Comparison of ENCODE assay signal across 8 mouse cellular contexts in the genomic region with DNA sequence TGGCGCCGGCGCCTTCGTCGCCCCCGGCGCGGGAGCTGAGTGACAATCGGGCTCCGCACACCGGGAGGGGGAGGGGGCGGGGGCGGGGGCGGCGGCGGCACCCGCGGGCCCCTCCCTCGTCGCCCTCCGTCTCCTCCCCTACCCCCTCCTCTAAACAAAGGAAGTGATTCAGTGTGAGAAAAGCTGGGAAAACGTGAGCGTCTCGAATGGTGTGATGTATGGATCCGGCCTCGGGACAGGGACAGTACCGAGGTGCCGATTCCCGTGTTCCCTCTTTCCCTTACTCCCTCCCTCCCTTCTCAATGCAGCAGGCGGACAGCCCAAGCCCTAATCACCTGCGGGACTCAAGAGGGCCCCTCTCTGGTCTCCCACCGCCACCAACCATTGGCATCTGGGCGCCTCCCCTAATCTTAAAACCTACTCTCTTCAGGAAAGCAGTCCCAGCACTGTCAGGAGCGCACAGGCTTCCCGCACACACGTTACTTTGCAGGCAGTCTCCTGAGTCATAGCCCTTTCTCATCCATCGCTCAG. TPM values are rescaled to one million over a fixed set of nuclear protein-coding genes. Genes with fewer than 3 reads are reported as not detected.
DNase-seq lines count a peak whose midpoint lies in the region; ATAC-seq and TF ChIP-seq lines count a peak whose summit lies in the region.

TSS of gene Adora1 (minus strand) at position 41 of the 531 bp plus-strand sequence.

- TF ChIP-seq EP300 in liver, embryonic 14.5 days (IDR thresholded peaks at IDR 0.05; ENCODE audit: low read depth), result no peak

- peaks cover 53% of the 10 kb centered on the region for H3K27me3 ChIP-seq in hindbrain, embryonic 12.5 days
- H3K27me3 ChIP-seq in liver, embryonic 14.5 days (ENCODE audit: control insufficient read depth, insufficient read depth, low read length), result peaks cover 30% of the 10 kb centered on the region

- ATAC-seq in hindbrain, embryonic 12.5 days (ENCODE audit: low FRiP score), result peak; percentile 46
- no peak for ATAC-seq in liver, embryonic 14.5 days (ENCODE audit: insufficient read depth)

- H3K4me3 ChIP-seq in hindbrain, embryonic 12.5 days, result peak within 1 kb of the TSS; percentile 44
- H3K4me3 ChIP-seq in liver, embryonic 14.5 days (ENCODE audit: insufficient read depth in 1 of 2, low read depth in 2 of 2, low read length in 2 of 2), result peak within 1 kb of the TSS in 1 of 2 experiments; percentile 28; a peak in 2 of 4 replicates

- no peaks in the 10 kb centered on the region for H3K36me3 ChIP-seq in hindbrain, embryonic 12.5 days
- H3K36me3 ChIP-seq in liver, embryonic 14.5 days (replicated peaks; ENCODE audit: control insufficient read depth, insufficient read depth, low read depth), result no peaks in the 10 kb centered on the region

- H3K27ac ChIP-seq in hindbrain, embryonic 12.5 days, result no peak within 1 kb of the TSS
- H3K27ac ChIP-seq in liver, embryonic 14.5 days, result no peak within 1 kb of the TSS

- TF ChIP-seq CTCF in liver, embryonic 14.5 days (IDR thresholded peaks at IDR 0.05; ENCODE audit: low read depth), result no peak

- peak within 1 kb of the TSS; percentile 67 for H3K9ac ChIP-seq in hindbrain, embryonic 12.5 days
- no peak within 1 kb of the TSS for H3K9ac ChIP-seq in liver, embryonic 14.5 days (replicated peaks)

- no peaks in the 10 kb centered on the region for H3K9me3 ChIP-seq in hindbrain, embryonic 12.5 days (replicated peaks)
- H3K9me3 ChIP-seq in liver, embryonic 14.5 days (ENCODE audit: control insufficient read depth, low read length), result no peaks in the 10 kb centered on the region

- peaks cover 23% of the 10 kb centered on the region for H3K4me1 ChIP-seq in hindbrain, embryonic 12.5 days
- H3K4me1 ChIP-seq in liver, embryonic 14.5 days (replicated peaks; ENCODE audit: control insufficient read depth in 2 of 2, insufficient read depth in 2 of 2, low read length in 1 of 2), result 0 out of 4 replicates have a peak, but pooled peaks cover 0 to 3% of the 10 kb centered on the region in 2 experiments

- WGBS in hindbrain, embryonic 12.5 days, result 1% methylated on average over 34 of the region's 37 CpGs
- 3% methylated on average over 25 of the region's 37 CpGs for WGBS in liver, embryonic 14.5 days (ENCODE audit: insufficient replicate concordance)

- DNase-seq in cerebellum, adult 11-12 months, result peak; percentile 68
- no peak for DNase-seq in cerebellum, adult 11 months
- DNase-seq in right cerebral cortex, adult 18-20 months, result peak; percentile 51
- no peak for DNase-seq in right cerebral cortex, postnatal 36 days (ENCODE audit: low spot score in 2 of 2)
- DNase-seq in liver, embryonic 14.5 days (ENCODE audit: low read depth in 3 of 3, low spot score in 3 of 3), result no peak
- DNase-seq in urinary bladder, postnatal 14 days (ENCODE audit: low spot score), result no peak
- DNase-seq in kidney, postnatal 36 days, result no peak

- peak within 1 kb of the TSS; percentile 93 for H3K4me2 ChIP-seq in hindbrain, embryonic 12.5 days (replicated peaks)
- peak within 1 kb of the TSS; percentile 34 for H3K4me2 ChIP-seq in liver, embryonic 14.5 days (ENCODE audit: low read depth)

RNA-seq across cellular contexts. Expression of gene Adora1, which starts in this region (rescaled TPM):
- polyA plus RNA-seq in hindbrain, embryonic 12.5 days (2016; fragmentation: Nextera tagmentation; extraction: Ambion mirVana), result 2.3 and 2.4 TPM in 2 replicates
- 0.13 and 0.19 TPM in 2 replicates for polyA plus RNA-seq in liver, embryonic 14.5 days (2012; rRNA removed)
- 0.06 and 0.10 TPM in 2 replicates for polyA plus RNA-seq in liver, embryonic 14.5 days (2014; fragmentation: Nextera tagmentation; extraction: Ambion mirVana)

Comparison
In these comparisons a context has a peak if more than half of its experiments do, and no peak if none do; other contexts are left out.
1. DNase-seq: peak in cerebellum, adult 11-12 months (single experiment) and right cerebral cortex, adult 18-20 months (single experiment); none in cerebellum, adult 11 months (single experiment), right cerebral cortex, postnatal 36 days (0 of 2), liver, embryonic 14.5 days (0 of 3), urinary bladder, postnatal 14 days (single experiment) and kidney, postnatal 36 days (0 of 2).